Mouse (Mus musculus) megakaryocyte, embryonic 14.5 days (primary cell): ENCODE measurements at regions not wholly inside any gene's neighbourhood (a gene's known extent, or its start where the extent isn't known, plus 50 kb on each side); places are given as distances from the start of the nearest gene placed in this dataset.
"Not testable (repeated sequence)": the region's sequence is repeated elsewhere in the genome, so short reads cannot be mapped to it uniquely, and the experiment has no call there.

ENCODE experiments used
- FLI1 ChIP-seq: IDR thresholded peaks from 2 replicates; pipeline ENCODE4 v1.6.1; 2012; ENCODE audit warnings: low read length, inconsistent platforms, mixed read lengths
- GATA1 ChIP-seq: IDR thresholded peaks from 3 replicates; pipeline ENCODE4 v1.6.1; 2012; ENCODE audit warnings: mixed read lengths, low read length, inconsistent platforms, borderline replicate concordance

- TF ChIP-seq GATA1, FLI1: not testable (repeated sequence)
These were observed 191.5 kb upstream of the Thpo start for GRCm38 (mm10) chr16:20925776-20926175.
